Mouse (Mus musculus) liver, embryonic 14.5 days (tissue): ENCODE data around the gene Cyp2c55.

Experiments used
- CTCF ChIP-seq: IDR thresholded peaks from 2 replicates; pipeline ENCODE4 v1.5.1; 2016; ENCODE audit warnings: antibody characterized with exemption, low read depth, control low read depth
- EP300 ChIP-seq: IDR thresholded peaks from 2 replicates; pipeline ENCODE4 v1.6.1; 2016; ENCODE audit warnings: antibody characterized with exemption, low read depth

DNA sequence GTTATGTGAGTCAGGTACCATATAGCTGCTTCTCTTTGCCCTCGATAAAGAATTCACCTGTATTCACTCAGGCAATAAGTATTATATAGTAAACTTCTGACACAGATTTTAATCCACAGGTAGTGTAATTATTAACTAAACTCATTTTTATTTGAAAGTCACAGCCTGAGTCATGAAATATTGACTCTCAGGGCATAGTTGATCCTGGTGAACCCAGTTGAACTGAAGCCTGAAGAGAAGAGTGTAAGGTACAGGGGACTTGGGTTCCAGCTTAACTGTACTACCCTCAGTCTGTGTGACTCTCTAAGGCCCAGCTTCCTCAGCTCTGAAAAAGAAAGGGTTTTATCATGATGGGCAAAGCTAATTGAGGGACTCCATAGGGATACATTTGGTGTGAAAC is 1.7 kb upstream of the Cyp2c55 start:
- no peak for TF ChIP-seq CTCF
- no peak for TF ChIP-seq EP300
